Mouse (Mus musculus) subcutaneous adipose tissue, adult 2 months (tissue): ENCODE measurements around the gene Stat5b. TPM values are rescaled to one million over a fixed set of nuclear protein-coding genes. Genes with fewer than 3 reads are reported as not detected.

Source experiments
- polyA plus RNA-seq: library from polyadenylated mRNA; depleted of rRNA; stranded (reverse); fragments of >200 nt; gene quantifications from 2 replicates; pipeline ENCODE4 v1.2.3, GENCODE M21; 2012; ENCODE audit warnings: low replicate concordance; rRNA removed

Gene Stat5b
- 35.6 and 42.3 TPM in 2 replicates for polyA plus RNA-seq

GRCm38 (mm10) chr11:100850038-100850777, at the start of gene Stat5b:
Stat5b (minus strand) TSS chr11:100850724.

GRCm38 (mm10) chr11:100858935-100859578, 8.5 kb upstream of the Stat5b start, which contains the start of gene Stat5a:
Stat5a (plus strand) TSS chr11:100859351.

DNA sequence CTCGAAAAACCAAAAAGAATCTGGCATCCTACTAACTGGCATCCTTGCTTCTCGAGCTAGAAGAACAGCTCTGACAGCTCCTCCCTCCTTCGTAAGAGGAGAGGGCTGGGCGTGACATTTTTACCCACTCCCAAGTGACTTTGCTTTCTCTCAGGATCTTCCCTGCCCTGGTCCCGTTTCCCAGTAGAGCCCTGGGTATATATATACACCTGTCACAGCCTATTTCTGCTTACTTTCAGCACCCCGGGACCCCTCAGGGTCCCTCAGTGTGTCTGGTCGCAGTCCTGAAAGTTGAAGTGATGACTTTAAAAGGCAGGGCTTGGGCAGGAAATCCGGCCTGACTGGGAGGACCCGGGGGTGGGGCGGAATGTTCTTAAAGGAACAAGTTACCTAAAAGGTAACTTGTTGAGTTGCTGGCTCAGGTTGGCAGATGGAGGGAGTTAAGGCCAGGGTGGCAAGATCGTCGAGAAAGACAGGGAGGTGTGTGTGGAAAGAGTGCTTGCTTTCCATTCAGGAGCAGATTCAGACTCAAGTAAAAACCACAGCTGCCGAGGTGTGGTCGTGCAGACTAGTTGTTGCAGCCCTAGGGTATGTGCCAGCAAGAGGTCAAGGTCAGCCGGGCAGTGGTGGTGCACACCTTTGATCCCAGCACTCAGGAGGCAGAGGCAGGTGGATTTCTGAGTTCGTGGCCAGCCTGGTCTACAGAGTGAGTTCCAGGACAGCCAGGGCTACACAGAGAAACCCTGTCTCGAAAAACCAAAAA, 79.7 kb downstream of the Stat5b start, which contains the start of gene Ghdc:
TSS of gene Ghdc (minus strand) at position 312 of the 763 bp plus-strand sequence.

GRCm38 (mm10) chr11:100762831-100763230, 87.7 kb downstream of the Stat5b start, which contains the start of gene Hcrt:
Hcrt (minus strand) TSS chr11:100762931.

DNA sequence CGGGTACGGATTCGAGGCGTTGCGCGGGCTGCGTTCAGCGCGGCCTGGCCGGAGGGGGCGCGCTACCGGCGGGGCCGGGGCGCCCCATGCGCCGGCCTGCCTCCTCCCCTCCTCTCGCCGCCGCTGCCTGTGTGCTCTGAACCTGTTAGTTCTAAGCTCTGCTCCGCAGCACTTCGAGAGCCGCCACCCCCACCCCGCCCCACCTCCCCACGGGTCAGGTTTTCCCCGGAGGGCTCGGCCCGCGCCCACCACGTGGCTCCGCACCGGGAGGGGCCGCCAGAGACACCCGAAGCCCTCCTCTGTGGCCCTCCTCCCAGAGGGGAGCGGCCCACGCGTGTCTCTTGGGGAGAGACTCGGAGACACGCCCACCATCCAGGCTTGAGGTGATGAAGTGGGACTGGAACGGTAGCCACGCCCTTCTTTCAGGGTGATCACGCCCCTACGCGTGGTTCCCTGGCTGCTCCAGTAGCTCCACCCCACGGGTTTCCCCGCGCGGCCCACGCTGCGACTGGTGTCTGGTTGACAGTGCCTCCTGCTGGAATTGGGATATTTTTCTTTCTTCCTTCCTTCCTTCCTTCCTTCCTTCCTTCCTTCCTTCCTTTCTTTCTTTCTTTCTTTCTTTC, 90.8 kb downstream of the Stat5b start, which contains the start of gene Kcnh4:
TSS of gene Kcnh4 (minus strand) at position 332 of the 623 bp plus-strand sequence.

GRCm38 (mm10) chr11:100738066-100738604, 112.4 kb downstream of the Stat5b start, which contains the start of gene Rab5c:
Rab5c (minus strand) TSS chr11:100738215.

Other genes starting within 250 kb of the Stat5b start
- 78.7 and 99.3 TPM in 2 replicates for gene Nkiras2, start 231.5 kb downstream of the Stat5b start, polyA plus RNA-seq
- gene Dnajc7, start 230.6 kb downstream of the Stat5b start, polyA plus RNA-seq, result 40.7 and 54.1 TPM in 2 replicates
- 0.52 and 2.2 TPM in 2 replicates for gene Zfp385c, start 158.3 kb downstream of the Stat5b start, polyA plus RNA-seq
- 11.7 and 17.3 TPM in 2 replicates for gene Dhx58, start 146.5 kb downstream of the Stat5b start, polyA plus RNA-seq
- 37.3 and 71.8 TPM in 2 replicates for gene Kat2a, start 138.3 kb downstream of the Stat5b start, polyA plus RNA-seq
- gene Hspb9, start 136.9 kb downstream of the Stat5b start, polyA plus RNA-seq, result not detected in 2 replicates
- gene Rab5c, start 112.5 kb downstream of the Stat5b start, polyA plus RNA-seq, result 253 and 307 TPM in 2 replicates
- 0.39 and 1.0 TPM in 2 replicates for gene Kcnh4, start 90.8 kb downstream of the Stat5b start, polyA plus RNA-seq
- gene Hcrt, start 87.8 kb downstream of the Stat5b start, polyA plus RNA-seq, result not detected in 2 replicates
- gene Ghdc, start 79.8 kb downstream of the Stat5b start, polyA plus RNA-seq, result 18.3 and 26.9 TPM in 2 replicates
- gene Stat5a, start 8.6 kb upstream of the Stat5b start, polyA plus RNA-seq, result 46.0 and 63.9 TPM in 2 replicates
- 102 and 167 TPM in 2 replicates for gene Stat3, start 88.8 kb upstream of the Stat5b start, polyA plus RNA-seq
- 320 and 538 TPM in 2 replicates for gene Cavin1, start 120.2 kb upstream of the Stat5b start, polyA plus RNA-seq
- gene Atp6v0a1, start 158.7 kb upstream of the Stat5b start, polyA plus RNA-seq, result 83.8 and 142 TPM in 2 replicates
- gene Naglu, start 219.3 kb upstream of the Stat5b start, polyA plus RNA-seq, result 48.5 and 52.4 TPM in 2 replicates
- 0.33 and 0.55 TPM in 2 replicates for gene Hsd17b1, start 227.7 kb upstream of the Stat5b start, polyA plus RNA-seq
- 96.2 and 105 TPM in 2 replicates for gene Coasy, start 231.8 kb upstream of the Stat5b start, polyA plus RNA-seq
- 59.2 and 60.4 TPM in 2 replicates for gene Mlx, start 236.6 kb upstream of the Stat5b start, polyA plus RNA-seq
- gene Psmc3ip, start 244.7 kb upstream of the Stat5b start, polyA plus RNA-seq, result 0.95 and 3.9 TPM in 2 replicates